Mouse (Mus musculus): Measurements from ENCODE around the gene Ypel4. TPM values are rescaled to one million over a fixed set of nuclear protein-coding genes. Genes with fewer than 3 reads are reported as not detected.

Gene Ypel4
- 2.6 and 2.9 TPM in 2 replicates for polyA plus RNA-seq (2012; ENCODE audit: insufficient read depth, low replicate concordance)

GRCm38 (mm10) chr2:84733579-84734300 lies at the start of gene Ypel4:
Gene Ypel4 (plus strand): TSS chr2:84734058.
- TF ChIP-seq FLI1 (IDR thresholded peaks at IDR 0.05; ENCODE audit: low read length): no peak
- TF ChIP-seq GATA1 (IDR thresholded peaks at IDR 0.05; ENCODE audit: borderline replicate concordance, low read length): no peak
- peak within 1 kb of the TSS; percentile 91 for H3K4me3 ChIP-seq (replicated peaks)
- H3K36me3 ChIP-seq (replicated peaks; ENCODE audit: low read length): no peaks in the 10 kb centered on the region
- H3K4me1 ChIP-seq: peaks cover 60% of the 10 kb centered on the region
- peaks cover 41% of the 10 kb centered on the region for H3K27me3 ChIP-seq (replicated peaks)
- no peaks in the 10 kb centered on the region for H3K9me3 ChIP-seq

DNA sequence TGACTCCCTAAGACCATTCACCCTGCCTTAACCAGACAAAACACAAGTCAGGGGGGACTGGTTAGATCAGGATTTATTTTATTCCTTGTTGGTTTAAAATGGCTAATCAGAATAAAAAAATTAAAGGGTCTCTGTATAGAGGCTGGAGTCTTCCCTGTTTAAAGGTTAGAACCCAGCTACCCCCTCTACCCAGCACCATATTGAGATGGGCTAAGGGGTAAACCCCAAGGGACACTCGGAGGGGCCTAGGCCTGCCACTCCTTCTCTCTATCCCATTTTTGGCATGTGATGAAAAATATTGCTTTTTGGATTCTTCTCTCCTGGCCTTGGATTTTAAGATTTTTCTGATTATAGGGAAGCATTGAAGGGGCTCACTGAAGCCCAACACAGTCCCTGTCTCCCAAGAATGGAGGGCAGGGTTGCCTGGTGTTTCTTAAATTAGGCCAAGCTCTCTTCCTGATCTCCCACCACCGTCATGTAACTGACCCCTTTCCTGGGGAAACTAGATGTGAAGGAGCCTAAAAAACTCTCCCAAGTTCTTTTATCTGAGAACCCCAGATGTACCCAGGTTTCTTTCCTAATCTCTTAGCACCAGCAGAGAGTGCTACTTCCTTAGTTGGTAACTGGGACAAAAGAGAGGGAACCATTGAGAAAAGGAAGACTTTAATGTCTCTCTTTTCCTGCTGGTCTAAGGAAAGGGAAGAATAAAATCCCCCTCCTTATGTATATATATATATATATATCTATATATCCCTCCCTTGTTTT lies 45.6 kb upstream of the Ypel4 start:
- Histone ChIP-seq H3K9me3 (no peaks in the 10 kb centered on the region), H3K4me3 (replicated peaks) (no peak overlapping the region), H3K36me3 (replicated peaks; ENCODE audit: low read length) (peaks cover 91% of the 10 kb centered on the region), H3K4me1 (peaks cover 21% of the 10 kb centered on the region), H3K27me3 (replicated peaks) (no peaks in the 10 kb centered on the region)
- no peak for TF ChIP-seq FLI1 (IDR thresholded peaks at IDR 0.05; ENCODE audit: low read length)

DNA sequence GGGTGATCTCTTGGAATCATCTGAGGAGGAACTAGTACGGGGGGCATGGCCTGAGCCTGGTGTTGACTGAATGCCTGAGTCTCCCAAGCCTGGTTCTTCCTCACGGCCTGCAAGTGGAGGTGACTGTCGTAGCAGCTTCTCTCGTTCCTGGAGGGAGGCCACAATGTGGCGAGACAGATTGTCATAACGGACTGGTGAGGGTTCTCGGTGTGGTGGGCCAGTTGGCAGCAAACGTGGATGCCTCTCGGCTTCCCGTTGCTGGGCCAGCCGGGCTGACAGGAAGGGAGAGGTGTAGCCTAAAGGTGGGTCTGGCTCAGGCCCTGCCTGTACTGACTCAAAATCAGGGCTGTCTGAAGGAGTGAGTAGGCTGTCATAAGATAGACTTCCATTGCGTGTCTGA lies 43.8 kb upstream of the Ypel4 start:
- Histone ChIP-seq H3K9me3 (no peaks in the 10 kb centered on the region), H3K4me3 (replicated peaks) (no peak overlapping the region), H3K36me3 (replicated peaks; ENCODE audit: low read length) (peaks cover 97% of the 10 kb centered on the region), H3K27me3 (replicated peaks) (no peaks in the 10 kb centered on the region), H3K4me1 (peaks cover 15% of the 10 kb centered on the region)
- TF ChIP-seq FLI1 (IDR thresholded peaks at IDR 0.05; ENCODE audit: low read length): no peak
- TF ChIP-seq GATA1 (IDR thresholded peaks at IDR 0.05; ENCODE audit: borderline replicate concordance, low read length): no peak

DNA sequence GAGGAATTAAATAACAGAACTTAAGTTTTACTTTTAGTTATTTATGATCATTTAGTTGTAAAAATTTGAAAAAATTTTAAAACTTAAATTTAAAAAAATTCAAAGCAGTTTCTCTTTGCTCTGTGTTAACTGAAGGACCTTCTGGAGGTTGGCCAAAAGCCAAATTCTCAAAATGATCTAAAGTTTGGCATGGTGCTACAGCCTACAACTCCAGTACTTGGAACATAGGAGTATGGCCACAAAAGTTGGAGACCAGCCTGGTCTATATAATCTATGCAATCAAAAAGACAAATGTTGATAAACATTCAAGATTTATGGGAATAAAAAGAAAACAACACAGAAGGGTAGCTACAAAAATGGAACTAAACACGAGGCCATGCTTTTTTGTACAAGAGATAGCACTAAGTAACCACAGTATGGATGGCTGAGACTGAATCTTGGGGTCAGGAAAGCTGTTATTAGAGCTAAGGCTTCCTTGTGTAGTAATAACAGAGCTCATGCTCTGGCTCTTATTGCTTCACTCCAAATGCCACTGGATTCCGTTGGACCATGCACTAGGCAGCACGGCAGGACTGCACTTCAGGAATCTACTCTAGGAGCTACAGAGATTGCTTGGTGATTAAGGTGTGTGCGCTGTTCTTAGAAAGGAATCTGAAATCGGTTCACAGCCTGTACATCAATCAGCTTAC lies 38.7 kb upstream of the Ypel4 start:
- Histone ChIP-seq H3K36me3 (replicated peaks; ENCODE audit: low read length) (peaks cover 95% of the 10 kb centered on the region), H3K4me3 (replicated peaks) (no peak overlapping the region), H3K27me3 (replicated peaks) (no peaks in the 10 kb centered on the region), H3K4me1 (peaks cover under 1% of the 10 kb centered on the region; the same call in 1 of the 2 replicates), H3K9me3 (no peaks in the 10 kb centered on the region)
- TF ChIP-seq FLI1 (IDR thresholded peaks at IDR 0.05; ENCODE audit: low read length): no peak
- no peak for TF ChIP-seq GATA1 (IDR thresholded peaks at IDR 0.05; ENCODE audit: borderline replicate concordance, low read length)

GRCm38 (mm10) chr2:84703497-84703896 lies 30.4 kb upstream of the Ypel4 start:
- H3K36me3 ChIP-seq (replicated peaks; ENCODE audit: low read length): peaks cover 80% of the 10 kb centered on the region
- H3K27me3 ChIP-seq (replicated peaks): no peaks in the 10 kb centered on the region
- peaks cover 58% of the 10 kb centered on the region for H3K4me1 ChIP-seq
- TF ChIP-seq FLI1 (IDR thresholded peaks at IDR 0.05; ENCODE audit: low read length): no peak
- no peak for TF ChIP-seq GATA1 (IDR thresholded peaks at IDR 0.05; ENCODE audit: borderline replicate concordance, low read length)
- H3K4me3 ChIP-seq (replicated peaks): no peak overlapping the region
- no peaks in the 10 kb centered on the region for H3K9me3 ChIP-seq

DNA sequence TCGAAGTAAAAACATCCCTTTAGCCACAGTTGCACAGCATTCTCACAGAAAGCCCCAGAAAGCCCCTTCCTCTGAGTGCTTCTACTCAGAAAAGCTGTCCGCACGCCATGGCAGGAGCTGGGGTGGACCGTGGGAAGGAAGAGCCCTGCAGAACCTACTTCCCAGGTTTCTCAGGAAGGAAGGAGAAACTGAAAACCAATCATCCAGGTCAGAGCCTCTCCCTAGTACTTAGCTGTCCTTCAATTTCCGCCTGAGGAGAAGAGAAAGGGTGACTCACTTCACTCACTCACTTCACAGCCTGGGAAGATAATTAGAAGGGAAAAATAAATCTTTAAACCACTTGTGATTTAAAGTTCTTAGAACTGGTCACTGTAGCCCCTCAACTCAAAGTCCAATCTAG lies 29.5 kb upstream of the Ypel4 start:
- no peaks in the 10 kb centered on the region for H3K9me3 ChIP-seq
- TF ChIP-seq GATA1 (IDR thresholded peaks at IDR 0.05; ENCODE audit: borderline replicate concordance, low read length): no peak
- TF ChIP-seq FLI1 (IDR thresholded peaks at IDR 0.05; ENCODE audit: low read length): no peak
- peaks cover 65% of the 10 kb centered on the region for H3K4me1 ChIP-seq
- H3K4me3 ChIP-seq (replicated peaks): no peak overlapping the region
- H3K36me3 ChIP-seq (replicated peaks; ENCODE audit: low read length): peaks cover 81% of the 10 kb centered on the region
- H3K27me3 ChIP-seq (replicated peaks): no peaks in the 10 kb centered on the region

DNA sequence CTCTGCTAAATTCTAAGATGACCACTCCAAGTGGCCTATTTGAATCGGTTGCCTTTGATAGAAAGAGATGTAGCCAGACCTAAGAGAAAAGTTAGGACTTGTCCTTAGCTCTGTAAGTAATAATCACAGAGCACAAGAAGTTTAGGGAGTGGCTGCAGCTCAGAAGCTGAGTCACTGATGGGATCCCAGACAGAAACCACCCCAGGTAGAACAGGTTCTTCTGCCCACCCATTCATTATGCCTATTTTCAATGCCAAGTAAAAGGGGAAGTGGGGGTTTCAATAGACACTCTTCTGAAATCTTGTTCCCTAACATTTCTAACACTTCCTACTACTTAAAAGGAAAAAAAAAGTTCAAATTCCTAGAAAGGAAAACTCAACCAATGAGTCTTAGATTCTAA lies 28.6 kb upstream of the Ypel4 start:
- Histone ChIP-seq H3K4me3 (replicated peaks) (no peak overlapping the region), H3K4me1 (peaks cover 71% of the 10 kb centered on the region), H3K36me3 (replicated peaks; ENCODE audit: low read length) (peaks cover 83% of the 10 kb centered on the region), H3K9me3 (no peaks in the 10 kb centered on the region), H3K27me3 (replicated peaks) (no peaks in the 10 kb centered on the region)
- no peak for TF ChIP-seq FLI1 (IDR thresholded peaks at IDR 0.05; ENCODE audit: low read length)

- H3K4me3 ChIP-seq (replicated peaks): no peak overlapping the region
- H3K36me3 ChIP-seq (replicated peaks; ENCODE audit: low read length): peaks cover 80% of the 10 kb centered on the region
- no peaks in the 10 kb centered on the region for H3K9me3 ChIP-seq
- no peaks in the 10 kb centered on the region for H3K27me3 ChIP-seq (replicated peaks)
- H3K4me1 ChIP-seq: peaks cover 83% of the 10 kb centered on the region
- TF ChIP-seq GATA1 (IDR thresholded peaks at IDR 0.05; ENCODE audit: borderline replicate concordance, low read length) (no peak), FLI1 (IDR thresholded peaks at IDR 0.05; ENCODE audit: low read length) (no peak)
Observed at GRCm38 (mm10) chr2:84707523-84707922, 26.3 kb upstream of the Ypel4 start.

- no peak for TF ChIP-seq FLI1 (IDR thresholded peaks at IDR 0.05; ENCODE audit: low read length)
- no peak for TF ChIP-seq GATA1 (IDR thresholded peaks at IDR 0.05; ENCODE audit: borderline replicate concordance, low read length)
- Histone ChIP-seq H3K4me3 (replicated peaks) (no peak overlapping the region), H3K27me3 (replicated peaks) (no peaks in the 10 kb centered on the region), H3K4me1 (peaks cover 62% of the 10 kb centered on the region), H3K9me3 (no peaks in the 10 kb centered on the region), H3K36me3 (replicated peaks; ENCODE audit: low read length) (peaks cover 48% of the 10 kb centered on the region)
Observed at GRCm38 (mm10) chr2:84711898-84712297, 22.0 kb upstream of the Ypel4 start.

DNA sequence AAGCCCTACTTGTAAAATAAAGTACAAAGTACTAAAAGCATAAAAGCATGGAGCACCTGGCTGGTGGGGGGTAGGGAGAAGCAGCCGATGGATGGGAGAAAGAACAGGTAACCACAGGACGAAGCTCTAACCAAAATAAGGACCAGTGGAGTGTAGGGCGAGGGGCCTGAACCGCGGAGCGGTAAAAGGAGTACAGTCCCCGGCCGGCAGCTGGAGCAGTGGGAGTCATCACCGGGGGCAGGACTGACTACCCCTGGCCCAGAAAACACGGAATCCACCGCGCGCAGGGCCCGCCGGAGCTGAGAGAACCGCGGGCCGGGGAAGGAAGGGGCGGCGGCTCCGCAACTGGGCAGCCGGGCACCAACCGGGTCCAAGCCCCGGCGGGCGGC lies 19.4 kb upstream of the Ypel4 start:
- TF ChIP-seq GATA1 (IDR thresholded peaks at IDR 0.05; ENCODE audit: borderline replicate concordance, low read length): no peak
- TF ChIP-seq FLI1 (IDR thresholded peaks at IDR 0.05; ENCODE audit: low read length): no peak
- Histone ChIP-seq H3K4me3 (replicated peaks) (peak overlapping the region; percentile 97), H3K36me3 (replicated peaks; ENCODE audit: low read length) (peaks cover 23% of the 10 kb centered on the region), H3K27me3 (replicated peaks) (no peaks in the 10 kb centered on the region), H3K9me3 (no peaks in the 10 kb centered on the region), H3K4me1 (peaks cover 47% of the 10 kb centered on the region)
